ENCODE assay signal across 22 mouse cellular contexts in the genomic region with DNA sequence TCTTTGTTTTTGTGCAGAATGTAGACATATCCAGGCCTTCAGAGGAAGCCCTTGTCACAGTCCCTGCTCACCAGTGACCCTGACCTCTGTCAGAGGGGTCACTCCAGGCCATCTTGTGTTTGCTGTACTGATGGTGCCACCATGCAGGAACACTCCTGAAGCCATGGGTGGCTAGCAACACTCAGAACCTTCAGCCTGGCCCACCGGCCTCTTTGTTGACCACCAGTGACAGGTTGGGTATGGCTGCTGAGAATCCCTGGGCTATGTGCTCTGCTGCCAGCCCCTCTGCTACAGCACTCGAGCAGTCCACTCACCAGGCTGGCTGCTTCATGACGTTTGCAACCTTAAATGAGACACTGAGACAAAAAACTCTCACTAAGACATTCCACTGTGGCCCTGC. TPM values are rescaled to one million over a fixed set of nuclear protein-coding genes. Genes with fewer than 3 reads are reported as not detected.
"Had no signal": no experiment of that assay in that cellular context is flagged by ENCODE, and none has a peak within 500 bp of the region (broad histone marks: within the 10 kb centered on the region; RNA-seq: fewer than 3 reads in every experiment).

No protein-coding gene starts in this region.

- DNase-seq: lung, adult 18-20 months; lung, embryonic 14.5 days; lung, postnatal 10 days; midbrain, embryonic 14.5 days; retina, postnatal 1 day; right cerebral cortex, adult 18-20 months; right cerebral cortex, postnatal 25 days; right cerebral cortex, postnatal 4 days; spleen, adult 18-20 months; thymus, adult 18-20 months; thymus, postnatal 25 days had no signal

- H3K27me3 ChIP-seq: midbrain, embryonic 12.5 days; neural tube, embryonic 13.5 days; neural tube, embryonic 15.5 days had no signal

- H3K4me1 ChIP-seq: midbrain, embryonic 10.5 days; midbrain, embryonic 12.5 days; neural tube, embryonic 13.5 days; neural tube, embryonic 15.5 days had no signal

- H3K4me3 ChIP-seq: midbrain, embryonic 10.5 days; midbrain, embryonic 12.5 days; myocyte; neural tube, embryonic 13.5 days; neural tube, embryonic 15.5 days had no signal

- ATAC-seq: midbrain, embryonic 16.5 days had no signal

- H3K4me2 ChIP-seq: lung, embryonic 14.5 days; midbrain, embryonic 12.5 days; neural tube, embryonic 13.5 days; neural tube, embryonic 15.5 days had no signal

- H3K9ac ChIP-seq: lung, embryonic 14.5 days; midbrain, embryonic 12.5 days; neural tube, embryonic 13.5 days; neural tube, embryonic 15.5 days had no signal

- H3K27ac ChIP-seq: midbrain, embryonic 10.5 days; midbrain, embryonic 12.5 days; neural tube, embryonic 13.5 days; neural tube, embryonic 15.5 days had no signal

- H3K9me3 ChIP-seq: midbrain, embryonic 10.5 days; midbrain, embryonic 12.5 days; neural tube, embryonic 13.5 days; neural tube, embryonic 15.5 days had no signal

RNA-seq across cellular contexts. Expression of a gene that starts 44.5 kb away (rescaled TPM):
- total RNA-seq: megakaryocyte, adult 5-6 weeks; megakaryocyte-erythroid progenitor cell, adult 5-6 weeks had no signal
- polyA plus RNA-seq: lung, embryonic 14.5 days; lung, embryonic 16.5 days; midbrain, embryonic 10.5 days; midbrain, embryonic 12.5 days; midbrain, embryonic 14.5 days; midbrain, embryonic 16.5 days; neural tube, embryonic 11.5 days; neural tube, embryonic 13.5 days; neural tube, embryonic 15.5 days; stomach, embryonic 14.5 days had no signal
